9 mouse cellular contexts compared by ENCODE assay signal in genomic region chr11:108128593-108128992, GRCm38 (mm10).
A peak's percentile ranks its signal among the peaks of the same experiment; 100 is the strongest.
DNase-seq lines count a peak whose midpoint lies in the region; ATAC-seq and TF ChIP-seq lines count a peak whose summit lies in the region.
"Had no signal": no experiment of that assay in that cellular context is flagged by ENCODE, and none has a peak within 500 bp of the region (broad histone marks: within the 10 kb centered on the region; RNA-seq: fewer than 3 reads in every experiment).

No protein-coding gene starts in this region.

- DNase-seq in forebrain, embryonic 11.5 days (ENCODE audit: low spot score) = peak; percentile 70
- peak; percentile 39 for DNase-seq in cerebellum, adult 8-10 months
- peak; percentile 43 for DNase-seq in gastrocnemius, postnatal 14 days
- DNase-seq in kidney, postnatal 25 days = peak; percentile 50 to 84
- peak; percentile 83 for DNase-seq in lung, postnatal 10 days
- peak; percentile 11 to 63 for DNase-seq in spleen, adult 2 months (ENCODE audit: low read depth in 1 of 2, low spot score in 2 of 2)

- H3K9me3 ChIP-seq in forebrain, embryonic 11.5 days (ENCODE audit: control insufficient read depth, low read length) = no peaks in the 10 kb centered on the region
- H3K9me3 ChIP-seq in forebrain, embryonic 15.5 days = no peaks in the 10 kb centered on the region
- H3K9me3 ChIP-seq in ES-Bruce4 (replicated peaks; ENCODE audit: control insufficient read depth, insufficient read depth, low read length, poor library complexity, severe bottlenecking) = no peaks in the 10 kb centered on the region
- H3K9me3 ChIP-seq: heart, embryonic 13.5 days had no signal

- H3K36me3 ChIP-seq in forebrain, embryonic 11.5 days (ENCODE audit: control insufficient read depth, insufficient read depth, low read length) = no peaks in the 10 kb centered on the region
- no peaks in the 10 kb centered on the region for H3K36me3 ChIP-seq in forebrain, embryonic 15.5 days
- H3K36me3 ChIP-seq in ES-Bruce4 (ENCODE audit: control insufficient read depth, insufficient read depth, low read length, poor library complexity, severe bottlenecking) = no peaks in the 10 kb centered on the region
- H3K36me3 ChIP-seq in spleen, adult 2 months (ENCODE audit: control insufficient read depth, insufficient read depth, low read length) = no peaks in the 10 kb centered on the region
- H3K36me3 ChIP-seq: heart, embryonic 13.5 days had no signal

- no peaks in the 10 kb centered on the region for H3K27me3 ChIP-seq in forebrain, embryonic 11.5 days (ENCODE audit: control insufficient read depth, insufficient read depth, low read length)
- no peaks in the 10 kb centered on the region for H3K27me3 ChIP-seq in forebrain, embryonic 15.5 days
- H3K27me3 ChIP-seq in ES-Bruce4 (ENCODE audit: control insufficient read depth, insufficient read depth, low read length, poor library complexity, severe bottlenecking) = no peaks in the 10 kb centered on the region
- H3K27me3 ChIP-seq in spleen, adult 2 months (ENCODE audit: control insufficient read depth, insufficient read depth, low read length) = no peaks in the 10 kb centered on the region
- H3K27me3 ChIP-seq: heart, embryonic 13.5 days had no signal

- no peak overlapping the region for H3K27ac ChIP-seq in forebrain, embryonic 11.5 days (ENCODE audit: low read depth, low read length)
- no peak overlapping the region for H3K27ac ChIP-seq in forebrain, embryonic 15.5 days (replicated peaks)
- no peak overlapping the region for H3K27ac ChIP-seq in ES-Bruce4 (ENCODE audit: insufficient read depth, low read length)
- H3K27ac ChIP-seq in spleen, adult 2 months (ENCODE audit: insufficient read depth, low read length) = no peak overlapping the region
- H3K27ac ChIP-seq: heart, embryonic 13.5 days had no signal

- TF ChIP-seq POLR2A in ES-Bruce4 (IDR thresholded peaks at IDR 0.05; ENCODE audit: insufficient read depth, low read length) = no peak
- no peak for TF ChIP-seq POLR2A in spleen, adult 2 months (IDR thresholded peaks at IDR 0.05; ENCODE audit: low read depth, low read length)

- 47% methylated on average over 5 of the region's 5 CpGs for WGBS in forebrain, embryonic 11.5 days
- 21% methylated on average over 5 of the region's 5 CpGs for WGBS in forebrain, embryonic 15.5 days
- 38% methylated on average over 5 of the region's 5 CpGs for WGBS in spleen, adult 2 months

- H3K4me2 ChIP-seq in forebrain, embryonic 11.5 days (ENCODE audit: low read depth, low read length, severe bottlenecking) = no peak overlapping the region
- no peak overlapping the region for H3K4me2 ChIP-seq in forebrain, embryonic 15.5 days (replicated peaks)
- H3K4me2 ChIP-seq: heart, embryonic 13.5 days had no signal

- 0 out of 2 replicates have a peak, but pooled peaks have one; percentile 33 for ATAC-seq in forebrain, embryonic 11.5 days (replicated peaks; ENCODE audit: low FRiP score)
- no peak for ATAC-seq in forebrain, embryonic 15.5 days (replicated peaks)

- no peaks in the 10 kb centered on the region for H3K4me1 ChIP-seq in forebrain, embryonic 11.5 days (replicated peaks; ENCODE audit: control insufficient read depth, insufficient read depth, low read length)
- H3K4me1 ChIP-seq in forebrain, embryonic 15.5 days = 0 out of 2 replicates have a peak, but pooled peaks cover 8% of the 10 kb centered on the region
- H3K4me1 ChIP-seq in ES-Bruce4 (ENCODE audit: control insufficient read depth, insufficient read depth, low read length) = no peaks in the 10 kb centered on the region
- no peaks in the 10 kb centered on the region for H3K4me1 ChIP-seq in spleen, adult 2 months (ENCODE audit: control insufficient read depth, insufficient read depth, insufficient read length)

- no peak for TF ChIP-seq EP300 in ES-Bruce4 (IDR thresholded peaks at IDR 0.05; ENCODE audit: insufficient read depth, low read depth, low read length)

- intact Hi-C loops in gastrocnemius, postnatal 14 days (cut with DNase I; ENCODE audit: low total_unique reads) = loop anchor here (5.0 kb wide), 1 partner anchor 96 kb away; no protein-coding TSS in a partner anchor

- no peak overlapping the region for H3K4me3 ChIP-seq in forebrain, embryonic 11.5 days (ENCODE audit: low read depth, low read length)
- no peak overlapping the region for H3K4me3 ChIP-seq in forebrain, embryonic 15.5 days
- no peak overlapping the region for H3K4me3 ChIP-seq in ES-Bruce4 (ENCODE audit: low read depth, low read length)
- H3K4me3 ChIP-seq in spleen, adult 2 months (ENCODE audit: extremely low read depth, insufficient read depth, insufficient read length) = no peak overlapping the region
- H3K4me3 ChIP-seq: heart, embryonic 13.5 days had no signal

- no peak overlapping the region for H3K9ac ChIP-seq in forebrain, embryonic 11.5 days (ENCODE audit: low read length)
- H3K9ac ChIP-seq in forebrain, embryonic 15.5 days (replicated peaks) = no peak overlapping the region
- H3K9ac ChIP-seq in ES-Bruce4 (ENCODE audit: low read depth, poor library complexity, severe bottlenecking) = no peak overlapping the region
- H3K9ac ChIP-seq: heart, embryonic 13.5 days had no signal

- peak; percentile 25 for TF ChIP-seq CTCF in ES-Bruce4 (IDR thresholded peaks at IDR 0.05; ENCODE audit: low read depth, low read length)
- TF ChIP-seq CTCF in spleen, adult 2 months (IDR thresholded peaks at IDR 0.05; ENCODE audit: extremely low read depth, insufficient read depth, insufficient read length, insufficient replicate concordance) = peak; percentile 50; the same call in 1 of the 2 replicates
